Mouse (Mus musculus) CD4-positive helper T cell, adult 2 months (primary cell): ENCODE measurements around the gene Krt88.

Source experiments
- DNase-seq: peaks from one replicate; pipeline ENCODE4 v3.0.0-alpha.2; 2012; ENCODE audit warnings: low read depth, missing footprints, low spot score

Gene Krt88

GRCm38 (mm10) chr15:101447444-101447843, at the start of gene Krt88:
TSS of gene Krt88 (plus strand) at chr15:101447744.
- DNase-seq = no peak

- no peak for DNase-seq
Observed at GRCm38 (mm10) chr15:101398269-101398668, 49.3 kb upstream of the Krt88 start.

- DNase-seq = no peak
Observed at GRCm38 (mm10) chr15:101410775-101411174, 36.8 kb upstream of the Krt88 start, which contains the start of gene Krt7. TSS of gene Krt7 (plus strand) at chr15:101411043.

GRCm38 (mm10) chr15:101412188-101412587, 35.4 kb upstream of the Krt88 start:
- DNase-seq = no peak

GRCm38 (mm10) chr15:101413916-101414635, 33.5 kb upstream of the Krt88 start:
- DNase-seq = no peak

GRCm38 (mm10) chr15:101414807-101415565, 32.6 kb upstream of the Krt88 start:
- DNase-seq = no peak

- no peak for DNase-seq
Observed at GRCm38 (mm10) chr15:101418950-101419349, 28.6 kb upstream of the Krt88 start.

GRCm38 (mm10) chr15:101420903-101421302, 26.6 kb upstream of the Krt88 start:
- DNase-seq = no peak

- DNase-seq = no peak
Observed at GRCm38 (mm10) chr15:101424914-101425313, 22.6 kb upstream of the Krt88 start.

GRCm38 (mm10) chr15:101436611-101437010, 10.9 kb upstream of the Krt88 start:
- no peak for DNase-seq

- no peak for DNase-seq
Observed at GRCm38 (mm10) chr15:101438555-101438954, 9.0 kb upstream of the Krt88 start, which contains the start of gene Krt87. TSS of gene Krt87 (minus strand) at chr15:101438804.

- DNase-seq = no peak
Observed at GRCm38 (mm10) chr15:101440837-101441236, 6.7 kb upstream of the Krt88 start.

- DNase-seq = no peak
Observed at GRCm38 (mm10) chr15:101446572-101446971, 972 bp upstream of the Krt88 start.

GRCm38 (mm10) chr15:101453093-101453736, 5.7 kb downstream of the Krt88 start:
- peak; percentile 35 for DNase-seq

- no peak for DNase-seq
Observed at GRCm38 (mm10) chr15:101454774-101455173, 7.2 kb downstream of the Krt88 start.

GRCm38 (mm10) chr15:101455292-101455691, 7.7 kb downstream of the Krt88 start:
- no peak for DNase-seq

GRCm38 (mm10) chr15:101455891-101456290, 8.3 kb downstream of the Krt88 start:
- no peak for DNase-seq

- DNase-seq = no peak
Observed at GRCm38 (mm10) chr15:101458361-101458930, 10.9 kb downstream of the Krt88 start.

- no peak for DNase-seq
Observed at GRCm38 (mm10) chr15:101459283-101459682, 11.7 kb downstream of the Krt88 start.

GRCm38 (mm10) chr15:101463651-101464050, 16.1 kb downstream of the Krt88 start, which contains the start of gene Krt81:
TSS of gene Krt81 (minus strand) at chr15:101463751.
- DNase-seq = no peak

GRCm38 (mm10) chr15:101469093-101469492, 21.5 kb downstream of the Krt88 start:
- no peak for DNase-seq
